Mouse (Mus musculus) hindbrain, embryonic 15.5 days (tissue): ENCODE measurements around the gene Gsta4. TPM values are rescaled to one million over a fixed set of nuclear protein-coding genes. Genes with fewer than 3 reads are reported as not detected.
"Not testable (repeated sequence)": the region's sequence is repeated elsewhere in the genome, so short reads cannot be mapped to it uniquely, and the experiment has no call there.

ENCODE experiments used
- ATAC-seq: fragments of 200-750 bp; cut with Nextera tagmentation; 2 replicates; pipeline ENCODE4 v1.8.0; 2017; ENCODE audit warnings: low read depth, moderate number of reproducible peaks, moderate TSS enrichment; ENCODE audit not compliant: low FRiP score
- H3K27ac ChIP-seq: fragments of 300-500 bp; sonication (generic); replicated peaks from 2 replicates; pipeline ENCODE4 v1.5.1; 2015; ENCODE audit warnings: mild to moderate bottlenecking, inconsistent platforms
- H3K27me3 ChIP-seq: fragments of 300-500 bp; sonication (generic); 2 replicates; pipeline ENCODE4 v1.6.1; 2015; ENCODE audit warnings: control low read depth, inconsistent platforms
- H3K36me3 ChIP-seq: fragments of 300-500 bp; sonication (generic); 2 replicates; pipeline ENCODE4 v1.6.1; 2015; ENCODE audit warnings: control low read depth, inconsistent platforms
- H3K4me1 ChIP-seq: fragments of 300-500 bp; sonication (generic); replicated peaks from 2 replicates; pipeline ENCODE4 v1.6.1; 2015; ENCODE audit warnings: control low read depth, inconsistent platforms
- H3K4me2 ChIP-seq: fragments of 300-500 bp; sonication (generic); 2 replicates; pipeline ENCODE4 v1.6.1; 2015; ENCODE audit warnings: moderate library complexity, mild to moderate bottlenecking, inconsistent platforms
- H3K4me3 ChIP-seq: fragments of 300-500 bp; sonication (generic); 2 replicates; pipeline ENCODE4 v1.5.1; 2015; ENCODE audit warnings: mild to moderate bottlenecking, inconsistent platforms
- H3K9ac ChIP-seq: fragments of 300-500 bp; sonication (generic); 2 replicates; pipeline ENCODE4 v1.6.1; 2015; ENCODE audit warnings: inconsistent platforms
- H3K9me3 ChIP-seq: fragments of 300-500 bp; sonication (generic); 2 replicates; pipeline ENCODE4 v1.6.1; 2016; ENCODE audit warnings: control low read depth, inconsistent platforms
- WGBS: fragments of 180-500 bp; shearing (Covaris S2); methylation state at CpG from one replicate; pipeline ENCODE4 v1.1.7; 2015; 5-methylcytosine and 5-hydroxymethylcytosine counted together
- polyA plus RNA-seq: library from polyadenylated mRNA; unstranded; fragments of >200 nt; fragmentation: Nextera tagmentation; extraction: Ambion mirVana; gene quantifications from 2 replicates; pipeline ENCODE4 v1.2.1, GENCODE M21; 2015

Gene Gsta4
- polyA plus RNA-seq, 1 experiment from 2014 or later = 28.5 TPM

DNA sequence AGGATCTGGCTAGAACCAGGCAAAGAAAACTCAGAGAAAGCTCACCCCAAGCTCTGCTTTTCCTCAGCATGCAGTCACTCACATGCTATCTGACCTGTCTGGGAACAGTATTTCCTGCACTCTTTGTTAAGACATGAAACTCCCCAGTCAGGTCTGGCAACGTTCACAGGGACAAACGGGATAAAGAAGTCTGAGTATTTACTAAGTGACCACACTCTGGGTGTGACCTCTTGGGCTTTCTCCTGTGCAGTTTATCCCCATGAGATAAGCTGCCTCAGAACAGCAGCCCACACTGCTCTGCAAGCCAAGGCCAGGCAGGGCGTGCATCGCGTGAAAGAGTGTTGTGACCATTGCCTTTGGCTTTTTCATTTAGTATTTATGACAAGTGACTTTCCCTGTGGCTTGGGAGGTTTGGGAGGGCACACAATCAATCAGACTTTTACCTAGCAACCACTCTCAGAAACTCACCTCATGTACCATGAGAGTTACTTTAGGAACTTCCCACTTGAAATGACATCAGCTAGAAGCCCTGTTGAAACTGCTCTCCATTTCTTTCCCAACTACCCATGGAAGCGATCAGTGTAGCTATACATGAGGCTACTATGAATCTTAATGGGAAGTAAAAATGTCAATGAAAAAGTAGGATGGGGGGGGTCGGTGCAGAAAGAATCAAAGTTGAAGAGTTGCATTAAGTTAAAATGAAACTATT lies 29.9 kb downstream of the Gsta4 start:
- no peak for ATAC-seq
- Histone ChIP-seq H3K9ac (no peak overlapping the region), H3K4me2 (no peak overlapping the region), H3K36me3 (no peaks in the 10 kb centered on the region), H3K27ac (no peak overlapping the region), H3K9me3 (no peaks in the 10 kb centered on the region), H3K27me3 (no peaks in the 10 kb centered on the region), H3K4me3 (no peak overlapping the region), H3K4me1 (no peaks in the 10 kb centered on the region)
- 87% methylated on average over 7 of the region's 7 CpGs for WGBS

DNA sequence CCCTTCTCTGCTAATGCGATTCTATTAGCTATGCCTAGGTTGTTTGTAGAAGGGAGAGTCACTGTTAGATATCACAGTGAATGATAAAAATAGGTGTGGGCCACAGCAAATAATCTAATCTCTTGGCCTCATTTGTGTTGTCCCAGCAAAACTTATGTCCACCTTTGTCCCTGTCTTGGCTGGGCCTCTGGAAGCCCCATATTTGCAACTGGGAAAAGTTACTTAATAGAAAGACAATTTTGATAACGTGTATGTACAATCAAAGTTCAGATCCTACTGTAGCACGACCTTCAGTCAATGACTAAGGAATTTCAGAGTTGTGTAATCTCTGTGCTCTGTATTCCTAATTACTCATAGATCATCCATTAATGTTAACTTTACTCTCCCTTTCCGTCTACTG lies 34.5 kb downstream of the Gsta4 start:
- Histone ChIP-seq H3K27ac (no peak overlapping the region), H3K4me3 (no peak overlapping the region), H3K4me2 (no peak overlapping the region), H3K27me3 (no peaks in the 10 kb centered on the region), H3K9me3 (no peaks in the 10 kb centered on the region), H3K4me1 (no peaks in the 10 kb centered on the region), H3K36me3 (no peaks in the 10 kb centered on the region), H3K9ac (no peak overlapping the region)
- 81% methylated on average over 4 of the region's 4 CpGs for WGBS
- ATAC-seq = no peak

DNA sequence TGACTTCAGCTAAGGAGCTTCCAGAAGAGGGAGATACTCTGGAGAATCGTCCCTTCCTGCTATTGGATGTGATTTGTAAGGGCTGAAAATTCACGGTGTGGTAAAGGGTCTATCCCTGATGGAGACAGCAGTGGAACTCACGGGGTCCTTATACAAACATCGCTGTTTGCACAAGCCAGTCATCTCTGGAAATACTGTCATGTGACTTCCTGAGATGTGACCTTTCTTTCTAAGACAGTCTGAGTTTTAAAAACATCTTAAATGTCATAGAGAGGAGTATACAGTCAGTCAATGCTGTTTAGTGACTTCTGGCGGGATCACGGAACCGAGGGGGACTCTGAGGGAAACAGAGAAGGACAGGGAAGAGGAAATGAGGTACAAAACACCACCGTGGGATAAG lies 40.0 kb downstream of the Gsta4 start:
- Histone ChIP-seq H3K4me2 (no peak overlapping the region), H3K36me3 (no peaks in the 10 kb centered on the region), H3K27me3 (no peaks in the 10 kb centered on the region), H3K27ac (no peak overlapping the region), H3K9me3 (no peaks in the 10 kb centered on the region), H3K4me1 (no peaks in the 10 kb centered on the region), H3K9ac (no peak overlapping the region), H3K4me3 (no peak overlapping the region)
- WGBS = 80% methylated on average over 8 of the region's 8 CpGs
- ATAC-seq = no peak

DNA sequence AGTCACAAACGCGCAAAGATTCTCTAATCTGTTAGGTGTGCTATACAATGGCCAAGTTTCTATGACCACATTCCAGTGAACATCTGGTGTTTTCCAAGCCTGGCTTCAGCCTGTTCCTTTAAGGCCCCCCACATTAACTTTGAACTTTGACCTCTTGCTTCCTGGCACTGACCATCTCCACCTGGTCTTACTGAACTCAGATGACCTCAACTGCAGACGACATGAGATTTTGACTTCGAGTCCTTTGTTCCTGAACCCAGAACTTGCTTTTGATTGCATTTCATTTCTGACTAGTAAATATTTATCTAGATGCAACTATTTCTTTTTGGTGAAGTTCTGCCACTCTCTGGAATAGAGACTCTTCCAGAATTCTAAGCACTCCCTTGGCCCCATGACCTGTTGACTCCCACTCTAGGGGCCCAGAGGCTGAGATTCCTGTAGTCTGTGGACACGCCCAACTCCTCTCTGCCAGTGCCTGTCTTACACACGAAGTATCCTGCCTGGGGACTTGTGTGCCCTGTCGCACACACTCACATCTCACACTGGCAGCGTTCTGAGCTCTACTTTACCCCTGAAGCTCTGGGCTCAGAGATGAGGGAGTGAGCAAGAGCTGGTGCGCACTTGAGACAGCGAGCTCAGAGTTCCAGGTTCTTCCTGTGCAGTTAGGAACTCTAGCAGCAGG lies 40.8 kb downstream of the Gsta4 start:
- no peak overlapping the region for H3K27ac ChIP-seq
- no peak for ATAC-seq
- 83% methylated on average over 10 of the region's 10 CpGs for WGBS

DNA sequence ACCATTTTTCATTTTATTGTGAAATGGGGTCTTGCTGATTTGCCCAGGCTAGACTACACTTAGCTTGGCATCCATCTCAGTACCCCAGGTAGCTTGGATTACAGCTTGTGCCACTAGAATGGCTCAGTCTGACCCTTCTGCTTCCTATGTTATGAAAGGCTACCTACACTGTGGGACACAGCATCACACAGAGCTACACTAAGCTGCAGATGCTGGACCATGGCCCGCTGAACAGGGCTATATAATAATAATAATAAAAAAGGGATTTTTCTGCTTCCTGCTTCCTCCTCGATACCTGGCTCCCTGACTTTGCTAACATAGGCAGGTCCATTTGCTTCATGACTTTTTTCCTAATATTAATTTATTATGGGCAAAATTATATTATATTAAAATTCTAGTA lies 41.8 kb downstream of the Gsta4 start:
- Histone ChIP-seq H3K4me3 (no peak overlapping the region), H3K4me1 (no peaks in the 10 kb centered on the region), H3K27me3 (no peaks in the 10 kb centered on the region), H3K9ac (no peak overlapping the region), H3K27ac (no peak overlapping the region), H3K9me3 (no peaks in the 10 kb centered on the region), H3K36me3 (no peaks in the 10 kb centered on the region), H3K4me2 (no peak overlapping the region)
- WGBS = 83% methylated on average over 2 of the region's 2 CpGs
- ATAC-seq = no peak

More for the DNA sequence above, 40.8 kb downstream of the Gsta4 start:
- Histone ChIP-seq H3K36me3 (no peaks in the 10 kb centered on the region), H3K4me2 (no peak overlapping the region), H3K9me3 (no peaks in the 10 kb centered on the region), H3K9ac (no peak overlapping the region), H3K4me3 (no peak overlapping the region), H3K4me1 (no peaks in the 10 kb centered on the region), H3K27me3 (no peaks in the 10 kb centered on the region)

DNA sequence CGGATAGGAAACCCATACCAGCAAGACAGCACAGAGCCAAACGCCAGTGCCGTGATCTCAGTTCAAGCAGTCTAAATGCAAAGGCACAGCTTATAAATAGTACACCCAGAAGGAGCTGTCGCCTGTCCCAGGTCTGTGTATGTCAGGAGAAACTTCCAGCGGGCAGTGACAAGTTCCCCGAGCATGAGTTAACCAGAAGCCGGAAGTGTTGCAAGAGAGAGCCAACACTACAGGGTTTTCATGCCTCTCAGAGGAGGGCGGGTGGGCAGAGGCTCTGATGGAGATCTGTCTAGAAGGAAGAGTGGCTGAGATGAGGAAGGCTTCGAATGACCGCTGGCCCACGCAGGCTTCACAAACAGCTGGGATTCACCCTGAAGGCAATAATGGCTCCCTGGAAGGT lies 42.7 kb downstream of the Gsta4 start:
- Histone ChIP-seq H3K27ac (no peak overlapping the region), H3K4me3 (no peak overlapping the region), H3K4me1 (no peaks in the 10 kb centered on the region), H3K9ac (no peak overlapping the region), H3K27me3 (no peaks in the 10 kb centered on the region), H3K36me3 (no peaks in the 10 kb centered on the region), H3K4me2 (no peak overlapping the region), H3K9me3 (no peaks in the 10 kb centered on the region)
- ATAC-seq = no peak
- WGBS = 88% methylated on average over 11 of the region's 11 CpGs

DNA sequence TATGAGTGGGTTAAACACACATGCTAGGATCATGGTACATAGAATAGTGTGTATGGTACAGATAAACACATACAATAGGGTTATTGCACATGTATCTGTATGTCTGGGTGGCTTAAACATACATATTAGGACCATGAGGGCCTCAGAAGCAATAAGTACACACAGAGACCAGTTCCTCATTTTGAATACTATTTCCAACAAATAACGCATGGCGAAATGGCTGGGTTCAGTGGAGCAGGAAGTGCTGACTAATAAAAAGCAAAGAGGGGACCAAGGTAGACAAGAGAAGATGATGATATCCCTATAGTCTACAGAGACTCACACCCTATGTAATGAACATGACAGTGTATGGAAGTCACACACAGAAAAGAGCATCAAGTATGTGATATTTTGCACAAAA lies 45.5 kb downstream of the Gsta4 start:
- Histone ChIP-seq H3K36me3 (no peaks in the 10 kb centered on the region), H3K4me2 (no peak overlapping the region), H3K27ac (no peak overlapping the region), H3K27me3 (no peaks in the 10 kb centered on the region), H3K4me3 (no peak overlapping the region), H3K9ac (no peak overlapping the region), H3K9me3 (no peaks in the 10 kb centered on the region), H3K4me1 (no peaks in the 10 kb centered on the region)
- WGBS = 93% methylated on average over 2 of the region's 2 CpGs
- ATAC-seq = no peak

DNA sequence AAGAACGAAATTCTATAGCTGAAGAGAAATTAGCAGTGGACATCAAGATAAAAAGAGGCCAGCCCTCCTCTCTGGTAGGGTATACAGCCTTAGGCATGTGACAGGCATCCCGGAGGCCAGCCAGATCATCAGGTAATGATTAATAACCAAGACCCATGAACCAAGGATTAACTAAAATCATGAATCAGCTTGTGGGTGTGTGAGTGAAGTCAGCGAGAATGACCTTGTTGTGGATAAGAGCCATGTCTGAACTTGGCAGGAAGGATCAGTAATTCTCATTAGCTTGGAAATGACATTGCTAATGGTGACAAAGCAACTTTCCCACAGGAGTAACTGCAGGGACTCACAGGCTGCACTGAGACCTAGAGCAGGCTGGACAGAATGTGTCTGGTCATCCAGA lies 47.1 kb downstream of the Gsta4 start:
- not testable (repeated sequence) for H3K9me3 ChIP-seq, ATAC-seq, H3K9ac ChIP-seq, H3K36me3 ChIP-seq, H3K4me1 ChIP-seq, H3K4me3 ChIP-seq, H3K4me2 ChIP-seq, H3K27ac ChIP-seq, H3K27me3 ChIP-seq
- 70% methylated on average over 3 of the region's 3 CpGs for WGBS

DNA sequence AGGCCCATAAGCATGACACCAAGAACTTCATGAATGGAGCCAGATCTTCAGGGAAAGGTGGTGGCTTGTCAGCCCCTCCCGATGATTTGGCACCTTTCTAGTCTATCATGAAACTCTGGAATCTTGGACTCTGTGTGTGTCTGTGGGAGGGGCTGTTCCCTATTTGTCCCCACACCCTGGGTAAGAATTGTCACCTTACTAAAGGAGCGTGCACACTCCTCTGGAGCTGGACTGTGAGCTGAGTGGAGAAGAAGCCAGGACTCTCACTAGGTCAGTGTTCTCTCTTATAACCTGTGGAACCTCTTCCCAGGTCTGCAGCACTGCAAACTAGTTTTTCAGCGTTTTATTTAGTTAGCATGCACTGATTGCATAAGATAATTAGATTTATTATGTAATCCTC lies 47.9 kb downstream of the Gsta4 start, which contains the start of gene Gsta1:
TSS of gene Gsta1 (plus strand) at position 196 of the 400 bp plus-strand sequence.
- not testable (repeated sequence) for ATAC-seq, H3K9me3 ChIP-seq, H3K27me3 ChIP-seq, H3K4me1 ChIP-seq, H3K27ac ChIP-seq, H3K36me3 ChIP-seq, H3K9ac ChIP-seq, H3K4me2 ChIP-seq, H3K4me3 ChIP-seq
- WGBS = 100% methylated on average over 1 of the region's 3 CpGs

DNA sequence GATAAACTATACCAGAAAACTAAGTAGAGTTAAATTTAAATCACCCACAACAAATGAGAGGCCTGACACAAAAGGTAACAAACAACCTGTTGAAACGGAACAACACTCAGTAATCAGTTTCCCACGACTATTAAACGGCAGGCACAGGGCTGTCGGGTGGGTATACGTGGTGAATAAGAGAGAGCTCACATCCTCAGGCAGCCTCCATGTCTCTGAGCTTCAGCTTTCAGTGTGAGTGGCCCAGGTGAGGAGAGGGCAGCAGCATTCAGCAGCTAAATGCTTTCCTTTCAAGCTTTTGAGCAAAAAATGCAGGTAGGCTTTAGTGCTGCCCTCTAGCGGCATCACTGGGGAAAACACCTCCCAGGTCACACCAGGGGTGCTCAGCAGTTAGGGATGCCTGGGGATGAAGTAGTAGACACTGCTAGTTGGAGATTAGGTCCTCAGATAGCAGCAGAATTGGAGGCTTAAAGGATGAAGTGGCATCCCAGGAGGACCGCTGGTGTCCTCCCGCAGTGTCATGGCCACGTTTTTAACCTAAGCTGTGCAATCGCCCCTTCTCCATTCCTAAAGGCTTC lies 50.6 kb downstream of the Gsta4 start:
- H3K4me2 ChIP-seq, ATAC-seq, H3K4me3 ChIP-seq, H3K4me1 ChIP-seq, H3K27ac ChIP-seq, H3K36me3 ChIP-seq, H3K9ac ChIP-seq, H3K9me3 ChIP-seq, H3K27me3 ChIP-seq: not testable (repeated sequence)
- WGBS = no CpG with 5 or more reads among the region's 10 CpGs

DNA sequence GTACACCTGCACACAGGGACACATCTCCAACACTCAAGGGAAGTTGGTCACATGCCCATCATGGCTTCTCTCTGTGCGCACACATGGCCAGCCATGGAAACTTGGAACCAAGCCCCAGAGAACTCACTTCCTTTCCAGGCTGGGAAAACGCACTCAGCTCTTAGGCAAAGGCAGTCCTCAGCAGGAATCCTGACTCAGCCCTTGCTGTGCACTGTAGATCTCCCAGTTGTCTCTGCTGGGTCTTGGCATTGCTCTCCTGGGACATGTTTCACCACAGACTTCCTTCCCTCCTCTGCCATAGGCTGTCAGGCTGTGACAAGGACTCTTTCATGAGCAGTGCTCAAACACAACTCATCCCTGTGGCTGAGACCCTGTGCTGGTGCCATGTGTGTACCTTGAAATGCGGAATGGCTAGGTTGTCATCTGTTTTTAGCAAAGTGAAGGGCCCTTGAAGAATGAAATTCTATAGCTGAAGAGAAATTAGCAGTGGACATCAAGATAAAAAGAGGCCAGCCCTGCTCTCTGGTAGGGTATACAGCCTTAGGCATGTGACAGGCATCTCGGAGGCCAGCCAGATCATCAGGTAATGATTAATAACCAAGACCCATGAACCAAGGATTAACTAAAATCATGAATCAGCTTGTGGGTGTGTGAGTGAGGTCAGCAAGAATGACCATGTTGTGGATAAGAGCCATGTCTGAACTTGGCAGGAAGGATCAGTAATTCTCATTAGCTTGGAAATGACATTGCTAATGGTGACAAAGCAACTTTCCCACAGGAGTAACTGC lies 73.3 kb downstream of the Gsta4 start:
- not testable (repeated sequence) for ATAC-seq, H3K27ac ChIP-seq, H3K27me3 ChIP-seq, H3K4me3 ChIP-seq, H3K36me3 ChIP-seq, H3K9me3 ChIP-seq, H3K4me1 ChIP-seq, H3K4me2 ChIP-seq, H3K9ac ChIP-seq
- 77% methylated on average over 4 of the region's 4 CpGs for WGBS

DNA sequence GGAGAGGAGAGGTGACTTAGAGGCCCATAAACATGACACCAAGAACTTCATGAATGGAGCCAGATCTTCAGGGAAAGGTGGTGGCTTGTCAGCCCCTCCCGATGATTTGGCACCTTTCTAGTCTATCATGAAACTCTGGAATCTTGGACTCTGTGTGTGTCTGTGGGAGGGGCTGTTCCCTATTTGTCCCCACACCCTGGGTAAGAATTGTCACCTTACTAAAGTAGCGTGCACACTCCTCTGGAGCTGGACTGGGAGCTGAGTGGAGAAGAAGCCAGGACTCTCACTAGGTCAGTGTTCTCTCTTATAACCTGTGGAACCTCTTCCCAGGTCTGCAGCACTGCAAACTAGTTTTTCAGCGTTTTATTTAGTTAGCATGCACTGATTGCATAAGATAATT lies 74.3 kb downstream of the Gsta4 start, which contains the start of gene Gm3776:
TSS of gene Gm3776 (plus strand) at position 216 of the 400 bp plus-strand sequence.
- not testable (repeated sequence) for H3K4me2 ChIP-seq

More for the DNA sequence above, 74.3 kb downstream of the Gsta4 start, which contains the start of gene Gm3776:
- 100% methylated on average over 1 of the region's 3 CpGs for WGBS
- not testable (repeated sequence) for H3K9me3 ChIP-seq, H3K4me3 ChIP-seq, H3K4me1 ChIP-seq, H3K27me3 ChIP-seq, H3K9ac ChIP-seq, H3K27ac ChIP-seq, ATAC-seq, H3K36me3 ChIP-seq
